Mouse (Mus musculus): ENCODE results near the gene Defb35. TPM values are rescaled to one million over a fixed set of nuclear protein-coding genes. Genes with fewer than 3 reads are reported as not detected.
"Not testable (repeated sequence)": the region's sequence is repeated elsewhere in the genome, so short reads cannot be mapped to it uniquely, and the experiment has no call there.

Gene Defb35
- not detected in 2 replicates for polyA plus RNA-seq (2015; fragmentation: Nextera tagmentation; extraction: Ambion mirVana)

DNA sequence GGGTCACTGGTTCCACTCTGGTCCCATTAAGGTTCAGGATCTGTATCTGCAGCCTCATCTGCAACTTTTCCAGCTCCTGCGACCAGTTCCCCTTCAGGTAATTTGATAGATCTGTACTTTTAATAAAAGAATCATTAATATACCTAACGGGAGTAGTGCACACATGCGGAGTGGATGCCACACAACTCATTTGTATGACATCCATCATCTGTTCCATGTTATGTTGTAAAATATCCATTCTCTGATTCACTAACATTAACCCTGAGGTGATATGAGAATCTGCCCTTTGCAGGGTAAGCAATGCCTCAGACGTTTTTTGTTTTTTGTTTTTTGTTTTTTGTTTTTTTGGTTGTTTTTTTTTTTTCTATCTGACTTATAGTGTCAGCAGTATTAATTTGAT, at the start of gene Defb35:
Gene Defb35 (plus strand): TSS at position 301 of the 400 bp plus-strand sequence.
- H3K9me3 ChIP-seq; H3K36me3 ChIP-seq; H3K27ac ChIP-seq; H3K4me2 ChIP-seq (replicated peaks); H3K4me1 ChIP-seq (replicated peaks); H3K9ac ChIP-seq (replicated peaks); H3K4me3 ChIP-seq (replicated peaks); ATAC-seq; H3K27me3 ChIP-seq: not testable (repeated sequence)
- 91% methylated on average over 4 of the region's 4 CpGs for WGBS

DNA sequence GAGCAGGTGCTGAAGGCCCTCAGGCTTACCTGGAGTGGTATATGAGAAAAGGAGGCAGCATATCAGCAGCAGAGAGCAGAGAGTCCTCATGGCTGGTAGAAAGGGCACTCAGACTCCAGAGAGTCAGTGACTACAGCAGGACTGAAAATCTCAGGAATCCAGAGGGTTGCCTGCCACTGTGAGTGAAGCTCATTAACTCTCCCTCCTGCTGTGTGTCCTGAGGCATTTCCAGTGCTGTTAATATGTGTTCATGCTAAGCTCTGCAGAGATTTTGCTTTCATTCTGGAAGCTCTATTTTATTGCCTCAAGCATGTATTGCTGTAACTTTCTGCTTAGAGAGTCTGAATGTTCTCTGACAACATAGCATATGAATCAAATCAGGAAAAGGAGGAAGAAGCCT, 31.9 kb upstream of the Defb35 start, which contains the start of gene Defb11:
Gene Defb11 (minus strand): TSS at position 123 of the 400 bp plus-strand sequence.
- not testable (repeated sequence) for H3K4me1 ChIP-seq (replicated peaks); H3K4me2 ChIP-seq (replicated peaks); H3K4me3 ChIP-seq (replicated peaks); H3K36me3 ChIP-seq; H3K9ac ChIP-seq (replicated peaks); H3K9me3 ChIP-seq; H3K27me3 ChIP-seq; H3K27ac ChIP-seq
- ATAC-seq, result 0 out of 2 replicates have a peak, but pooled peaks have one; percentile 14

DNA sequence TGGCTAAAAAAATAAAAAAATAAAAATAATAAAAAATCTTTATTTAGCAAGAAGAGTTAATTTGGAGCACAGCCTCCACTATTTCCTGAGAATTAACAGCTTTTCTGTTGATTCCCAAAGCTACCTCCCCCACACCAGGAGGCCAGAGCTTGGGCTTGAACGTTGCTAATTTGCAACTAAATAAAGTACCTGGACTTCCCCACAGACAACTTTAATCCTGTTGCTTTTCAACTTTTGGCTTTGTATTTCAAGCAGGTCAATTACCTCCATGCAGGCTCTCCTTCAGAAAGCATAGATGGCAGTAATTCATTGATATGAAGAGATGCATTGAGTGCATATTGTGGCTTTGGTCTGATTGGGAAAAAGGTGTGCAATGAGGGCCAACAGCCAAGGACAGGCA, 26.2 kb upstream of the Defb35 start:
- H3K4me2 ChIP-seq (replicated peaks), result no peak overlapping the region
- H3K27ac ChIP-seq, result no peak overlapping the region
- WGBS, result 3% methylated on average over 1 of the region's 1 CpGs
- H3K9ac ChIP-seq (replicated peaks), result no peak overlapping the region
- no peak for ATAC-seq
- no peaks in the 10 kb centered on the region for H3K9me3 ChIP-seq
- no peaks in the 10 kb centered on the region for H3K4me1 ChIP-seq (replicated peaks)
- no peaks in the 10 kb centered on the region for H3K36me3 ChIP-seq
- no peaks in the 10 kb centered on the region for H3K27me3 ChIP-seq
- no peak overlapping the region for H3K4me3 ChIP-seq (replicated peaks)

DNA sequence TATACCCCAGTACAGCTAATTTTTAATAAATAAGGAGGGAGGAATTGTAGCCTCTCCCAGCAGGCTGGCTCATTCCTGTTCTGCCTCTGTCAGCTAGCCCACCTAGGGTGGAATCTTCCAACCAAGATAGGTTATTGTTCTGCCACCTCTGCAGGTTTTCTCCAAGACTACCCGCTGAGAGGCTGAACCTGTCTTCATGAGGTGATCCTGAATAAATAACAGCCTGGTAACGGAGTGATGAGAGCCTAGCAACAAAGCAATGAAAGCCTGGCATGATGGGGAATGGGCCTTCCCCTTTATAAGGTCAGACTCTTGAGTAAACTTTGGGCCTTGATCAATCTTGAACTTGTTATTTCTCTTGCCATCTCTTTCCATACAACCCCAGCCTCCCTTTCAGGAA, 25.6 kb upstream of the Defb35 start:
- H3K4me1 ChIP-seq (replicated peaks), result no peaks in the 10 kb centered on the region
- no peaks in the 10 kb centered on the region for H3K9me3 ChIP-seq
- H3K9ac ChIP-seq (replicated peaks), result no peak overlapping the region
- 14% methylated on average over 2 of the region's 2 CpGs for WGBS
- no peak overlapping the region for H3K4me2 ChIP-seq (replicated peaks)
- H3K36me3 ChIP-seq, result no peaks in the 10 kb centered on the region
- H3K27ac ChIP-seq, result no peak overlapping the region
- no peaks in the 10 kb centered on the region for H3K27me3 ChIP-seq
- ATAC-seq, result no peak
- no peak overlapping the region for H3K4me3 ChIP-seq (replicated peaks)

DNA sequence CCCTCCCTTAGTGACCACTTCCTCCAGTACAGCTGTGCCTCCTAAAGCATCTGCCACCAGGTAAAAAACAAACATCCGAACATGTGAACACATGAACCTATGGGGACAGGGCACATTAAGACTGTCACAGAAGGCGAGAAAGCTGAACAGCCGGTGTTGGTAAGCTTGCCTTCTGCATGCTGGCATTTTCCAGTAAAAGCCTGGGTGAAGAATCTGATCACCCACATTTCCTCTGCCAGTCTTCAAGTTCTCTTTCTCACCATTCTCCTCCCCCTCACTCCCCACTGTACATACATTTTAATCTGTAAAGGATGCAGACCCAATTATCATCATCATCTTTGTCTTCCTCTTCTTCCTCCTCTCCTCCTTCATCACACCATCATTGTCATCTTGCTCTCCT, 22.5 kb upstream of the Defb35 start:
- Histone ChIP-seq H3K4me2 (replicated peaks) (no peak overlapping the region), H3K36me3 (no peaks in the 10 kb centered on the region), H3K4me1 (replicated peaks) (no peaks in the 10 kb centered on the region), H3K9me3 (no peaks in the 10 kb centered on the region), H3K4me3 (replicated peaks) (no peak overlapping the region), H3K27me3 (no peaks in the 10 kb centered on the region), H3K9ac (replicated peaks) (no peak overlapping the region), H3K27ac (no peak overlapping the region)
- 92% methylated on average over 3 of the region's 3 CpGs for WGBS
- no peak for ATAC-seq

DNA sequence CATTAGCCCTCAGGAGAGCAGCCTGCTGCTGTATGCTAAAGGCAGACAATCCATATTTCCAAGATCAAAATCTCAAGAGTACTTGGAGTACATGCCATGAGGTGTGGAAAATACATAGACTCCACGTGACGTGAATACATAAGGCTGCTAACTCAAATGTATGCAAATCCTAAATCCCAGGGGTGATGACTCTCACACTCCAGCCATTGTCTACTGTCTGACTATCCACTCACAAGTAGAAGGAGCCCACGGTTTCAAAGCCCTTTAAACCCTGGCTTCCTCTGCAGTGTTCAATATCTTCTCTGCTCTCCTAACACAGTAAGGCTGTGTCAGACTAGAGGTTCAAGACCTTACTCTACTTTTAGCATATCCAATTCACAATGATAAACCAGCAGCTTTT, 7.4 kb upstream of the Defb35 start:
- not testable (repeated sequence) for H3K4me2 ChIP-seq (replicated peaks); H3K36me3 ChIP-seq; H3K27ac ChIP-seq; H3K4me1 ChIP-seq (replicated peaks); H3K4me3 ChIP-seq (replicated peaks); H3K9ac ChIP-seq (replicated peaks); H3K27me3 ChIP-seq; H3K9me3 ChIP-seq; ATAC-seq
- WGBS, result 46% methylated on average over 3 of the region's 3 CpGs

DNA sequence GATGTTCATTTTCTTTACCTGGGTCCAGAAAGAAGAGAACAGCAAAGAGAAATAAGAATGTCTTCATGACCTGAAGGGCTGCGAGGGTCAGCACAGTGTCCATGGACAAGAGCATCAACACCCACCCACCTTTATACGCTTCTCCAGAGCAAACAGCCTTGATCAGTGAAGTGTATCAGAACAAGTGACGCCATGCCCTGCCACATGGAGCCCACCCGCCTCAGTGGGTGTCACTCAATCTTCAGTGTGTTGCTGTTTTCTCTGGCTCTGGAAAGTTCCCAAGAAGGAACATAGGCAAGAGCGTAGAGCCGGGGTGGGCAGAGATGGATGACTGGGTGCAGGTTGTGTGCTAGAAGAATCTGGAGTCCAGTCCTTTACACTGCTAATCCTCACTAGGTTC, 5.5 kb upstream of the Defb35 start, which contains the start of gene Defb15:
Gene Defb15 (minus strand): TSS at position 101 of the 400 bp plus-strand sequence.
- no peak for ATAC-seq
- H3K27ac ChIP-seq, result no peak within 1 kb of the TSS
- H3K9me3 ChIP-seq, result no peaks in the 10 kb centered on the region
- no peak within 1 kb of the TSS for H3K4me2 ChIP-seq (replicated peaks)
- WGBS, result 89% methylated on average over 6 of the region's 6 CpGs
- no peaks in the 10 kb centered on the region for H3K4me1 ChIP-seq (replicated peaks)
- H3K9ac ChIP-seq (replicated peaks), result no peak within 1 kb of the TSS
- H3K27me3 ChIP-seq, result no peaks in the 10 kb centered on the region
- no peak within 1 kb of the TSS for H3K4me3 ChIP-seq (replicated peaks)
- no peaks in the 10 kb centered on the region for H3K36me3 ChIP-seq

DNA sequence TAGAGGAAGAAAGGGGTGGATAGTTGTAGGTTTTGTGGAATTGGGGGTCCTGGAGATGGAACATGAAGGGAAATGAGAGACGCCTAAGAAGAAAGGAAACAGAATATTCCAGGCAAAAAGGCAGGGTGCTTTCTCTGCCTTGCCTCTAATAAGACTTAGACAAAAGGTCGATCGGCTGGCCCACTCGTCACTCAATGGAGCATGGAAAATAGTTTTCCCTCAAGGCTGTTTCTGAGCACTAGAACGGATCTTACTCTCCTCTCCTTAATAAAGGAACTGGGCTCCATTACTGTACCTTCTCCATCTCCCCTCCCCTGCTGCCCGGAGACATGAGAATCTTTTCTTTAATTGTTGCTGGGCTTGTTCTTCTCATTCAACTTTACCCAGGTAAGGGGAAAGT, 8.3 kb downstream of the Defb35 start, which contains the start of gene Defb13:
Gene Defb13 (plus strand): TSS at position 301 of the 400 bp plus-strand sequence.
- H3K4me1 ChIP-seq (replicated peaks), result no peaks in the 10 kb centered on the region
- no peak for ATAC-seq
- H3K27me3 ChIP-seq, result no peaks in the 10 kb centered on the region
- WGBS, result 84% methylated on average over 6 of the region's 6 CpGs
- H3K4me2 ChIP-seq (replicated peaks), result no peak within 1 kb of the TSS
- no peak within 1 kb of the TSS for H3K27ac ChIP-seq
- H3K36me3 ChIP-seq, result no peaks in the 10 kb centered on the region
- H3K9ac ChIP-seq (replicated peaks), result no peak within 1 kb of the TSS
- H3K9me3 ChIP-seq, result no peaks in the 10 kb centered on the region
- no peak within 1 kb of the TSS for H3K4me3 ChIP-seq (replicated peaks)

DNA sequence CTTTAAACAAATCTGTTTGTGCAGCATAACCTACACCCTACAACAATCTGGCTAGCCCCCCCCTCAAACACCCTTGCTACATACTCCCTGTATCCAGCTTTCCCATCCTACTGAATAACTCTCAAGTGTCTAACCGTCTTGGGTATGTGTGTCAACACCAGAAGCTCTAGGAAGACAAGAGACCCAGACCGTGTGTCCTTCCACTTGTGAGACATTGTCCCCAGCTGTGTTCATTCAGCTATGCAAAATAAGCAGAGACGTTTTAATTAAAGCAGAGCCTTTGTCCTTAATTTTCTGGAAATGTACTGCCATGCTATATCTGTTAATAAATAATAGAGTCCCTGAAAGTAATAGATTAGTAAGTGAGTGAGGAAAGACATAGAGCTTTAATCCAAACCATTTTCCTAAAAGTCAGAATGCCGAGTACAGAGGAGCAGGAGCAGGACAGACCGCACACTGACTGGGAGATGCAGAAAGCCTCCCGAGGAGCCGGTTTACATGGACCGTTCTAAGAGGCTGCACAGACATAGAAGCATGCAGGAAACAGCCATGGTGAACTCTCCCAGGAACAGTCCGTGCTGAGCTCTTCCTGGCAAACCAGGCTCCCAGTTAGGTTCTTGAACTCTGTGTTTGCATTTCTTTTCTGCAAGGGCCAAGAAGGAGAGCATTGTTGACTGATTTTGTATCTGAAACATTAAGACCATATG, 9.3 kb downstream of the Defb35 start:
- H3K27ac ChIP-seq, result no peak overlapping the region
- 60% methylated on average over 9 of the region's 9 CpGs for WGBS
- no peak for ATAC-seq
- no peaks in the 10 kb centered on the region for H3K9me3 ChIP-seq
- H3K9ac ChIP-seq (replicated peaks), result no peak overlapping the region
- no peaks in the 10 kb centered on the region for H3K27me3 ChIP-seq
- no peaks in the 10 kb centered on the region for H3K4me1 ChIP-seq (replicated peaks)
- no peak overlapping the region for H3K4me2 ChIP-seq (replicated peaks)
- H3K36me3 ChIP-seq, result no peaks in the 10 kb centered on the region
- H3K4me3 ChIP-seq (replicated peaks), result no peak overlapping the region

DNA sequence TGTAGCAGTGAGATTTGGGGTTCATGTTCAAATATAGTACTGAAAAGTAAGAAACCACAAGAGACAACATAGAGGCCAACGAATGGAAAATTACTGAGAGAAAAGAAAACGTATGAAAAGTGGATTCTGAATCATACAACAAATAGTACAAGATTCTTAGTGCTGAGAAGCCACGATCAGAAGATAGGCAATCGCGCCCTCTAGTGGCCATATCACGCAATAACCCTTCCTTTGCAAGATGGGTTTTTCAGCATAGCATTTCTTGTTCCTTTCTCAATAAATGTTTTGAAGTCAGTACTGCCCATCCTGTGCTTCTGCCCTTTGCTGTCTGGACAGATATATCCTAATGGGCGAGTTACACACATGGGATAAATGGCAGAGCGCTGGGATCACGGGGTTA, 17.2 kb downstream of the Defb35 start:
- no peak for ATAC-seq
- Histone ChIP-seq H3K4me3 (replicated peaks) (no peak overlapping the region), H3K9me3 (no peaks in the 10 kb centered on the region), H3K27ac (no peak overlapping the region), H3K4me1 (replicated peaks) (no peaks in the 10 kb centered on the region), H3K27me3 (no peaks in the 10 kb centered on the region), H3K36me3 (no peaks in the 10 kb centered on the region), H3K9ac (replicated peaks) (no peak overlapping the region), H3K4me2 (replicated peaks) (no peak overlapping the region)
- whole genome bisulfite sequencing, result 7% methylated on average over 9 of the region's 9 CpGs

DNA sequence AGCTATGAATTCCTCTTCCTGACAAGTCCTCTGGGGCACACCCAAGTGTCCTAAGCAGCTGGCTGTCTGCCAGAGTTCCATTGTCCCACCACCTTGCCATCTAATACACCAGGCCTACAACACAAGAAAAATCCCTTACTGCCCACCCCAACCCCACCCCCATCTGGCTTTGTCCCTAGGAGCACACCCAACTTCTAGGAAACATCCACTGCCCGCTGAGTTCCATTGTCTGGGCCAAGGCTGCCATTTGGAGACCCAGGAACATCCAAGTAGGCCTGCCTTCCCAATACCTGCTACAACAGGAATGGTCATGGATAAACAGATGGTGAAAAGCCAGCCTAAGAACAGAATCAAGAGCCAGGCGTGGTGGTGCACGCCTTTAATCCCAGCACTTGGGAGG, 18.2 kb downstream of the Defb35 start:
- 85% methylated on average over 3 of the region's 3 CpGs for WGBS
- Histone ChIP-seq H3K27ac (no peak overlapping the region), H3K4me3 (replicated peaks) (no peak overlapping the region), H3K9me3 (no peaks in the 10 kb centered on the region), H3K9ac (replicated peaks) (no peak overlapping the region), H3K4me1 (replicated peaks) (no peaks in the 10 kb centered on the region), H3K4me2 (replicated peaks) (no peak overlapping the region), H3K27me3 (no peaks in the 10 kb centered on the region), H3K36me3 (no peaks in the 10 kb centered on the region)
- no peak for ATAC-seq

DNA sequence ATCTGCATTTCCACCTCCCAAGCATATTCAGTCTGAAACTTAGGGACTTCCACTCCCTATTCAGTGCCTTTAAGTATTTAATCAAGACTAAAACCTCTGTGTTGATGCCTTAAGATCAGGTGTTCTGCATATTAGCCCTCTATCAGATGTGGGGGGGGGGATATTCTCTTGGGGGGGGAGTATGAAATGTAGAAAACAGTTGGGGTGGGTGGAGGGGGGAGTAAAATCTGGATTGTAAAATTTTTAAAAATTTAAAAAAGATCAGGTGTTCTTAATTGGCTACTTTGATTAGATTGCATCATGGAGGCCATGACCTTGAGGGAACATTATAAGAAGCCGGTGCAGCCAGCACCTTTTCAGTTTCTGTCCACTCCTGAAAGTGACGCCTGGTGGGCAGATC, 20.3 kb downstream of the Defb35 start, which contains the start of gene Fam90a1a:
Gene Fam90a1a (plus strand): TSS at position 301 of the 400 bp plus-strand sequence.
- Histone ChIP-seq H3K27me3 (no peaks in the 10 kb centered on the region), H3K9me3 (no peaks in the 10 kb centered on the region), H3K36me3 (no peaks in the 10 kb centered on the region), H3K4me1 (replicated peaks) (no peaks in the 10 kb centered on the region), H3K27ac (no peak within 1 kb of the TSS), H3K9ac (replicated peaks) (no peak within 1 kb of the TSS), H3K4me3 (replicated peaks) (no peak within 1 kb of the TSS), H3K4me2 (replicated peaks) (no peak within 1 kb of the TSS)
- WGBS, result 87% methylated on average over 2 of the region's 2 CpGs
- no peak for ATAC-seq

DNA sequence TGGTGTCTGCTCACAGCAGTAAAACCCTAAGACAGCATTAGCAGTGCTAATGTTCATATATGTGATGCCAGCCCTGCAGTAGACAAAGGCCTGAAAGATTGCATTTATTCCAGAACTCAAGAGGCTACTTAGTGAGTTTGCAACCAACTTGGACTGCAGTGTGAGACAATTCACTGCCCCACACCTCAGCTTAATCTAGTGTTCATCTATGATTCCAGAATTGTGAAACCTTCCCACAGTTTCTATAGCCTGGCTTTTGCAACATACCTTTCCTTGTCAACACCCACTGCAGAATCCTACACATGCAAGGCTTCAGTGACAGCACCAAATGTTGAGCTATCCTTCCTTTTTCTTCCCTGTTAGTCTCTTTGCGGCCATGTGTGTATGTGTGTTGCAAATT, 28.5 kb downstream of the Defb35 start:
- H3K27me3 ChIP-seq, result no peaks in the 10 kb centered on the region
- no peak overlapping the region for H3K4me3 ChIP-seq (replicated peaks)
- 61% methylated on average over 1 of the region's 1 CpGs for WGBS
- no peak overlapping the region for H3K27ac ChIP-seq
- no peak for ATAC-seq
- no peaks in the 10 kb centered on the region for H3K9me3 ChIP-seq
- H3K36me3 ChIP-seq, result no peaks in the 10 kb centered on the region
- no peak overlapping the region for H3K4me2 ChIP-seq (replicated peaks)
- H3K9ac ChIP-seq (replicated peaks), result no peak overlapping the region
- H3K4me1 ChIP-seq (replicated peaks), result no peaks in the 10 kb centered on the region

All from midbrain, embryonic 13.5 days (tissue).